Mouse (Mus musculus) thymus, postnatal 25 days (tissue): ENCODE data around the gene Rgl1.
"Not testable (repeated sequence)": the region's sequence is repeated elsewhere in the genome, so short reads cannot be mapped to it uniquely, and the experiment has no call there.

Source experiments
- DNase-seq: peaks from one replicate; pipeline ENCODE4 v3.0.0; 2022

Rgl1 gene

GRCm38 (mm10) chr1:152766032-152766772 is at the start of gene Rgl1, which contains the start of gene Arpc5:
Gene Rgl1 (minus strand): TSS chr1:152766351.
Gene Arpc5 (plus strand): TSS chr1:152766542.
- peak; percentile 98 for DNase-seq

- DNase-seq, result no peak
These were observed 49.1 kb upstream of the Rgl1 start for GRCm38 (mm10) chr1:152815265-152815701.

DNA sequence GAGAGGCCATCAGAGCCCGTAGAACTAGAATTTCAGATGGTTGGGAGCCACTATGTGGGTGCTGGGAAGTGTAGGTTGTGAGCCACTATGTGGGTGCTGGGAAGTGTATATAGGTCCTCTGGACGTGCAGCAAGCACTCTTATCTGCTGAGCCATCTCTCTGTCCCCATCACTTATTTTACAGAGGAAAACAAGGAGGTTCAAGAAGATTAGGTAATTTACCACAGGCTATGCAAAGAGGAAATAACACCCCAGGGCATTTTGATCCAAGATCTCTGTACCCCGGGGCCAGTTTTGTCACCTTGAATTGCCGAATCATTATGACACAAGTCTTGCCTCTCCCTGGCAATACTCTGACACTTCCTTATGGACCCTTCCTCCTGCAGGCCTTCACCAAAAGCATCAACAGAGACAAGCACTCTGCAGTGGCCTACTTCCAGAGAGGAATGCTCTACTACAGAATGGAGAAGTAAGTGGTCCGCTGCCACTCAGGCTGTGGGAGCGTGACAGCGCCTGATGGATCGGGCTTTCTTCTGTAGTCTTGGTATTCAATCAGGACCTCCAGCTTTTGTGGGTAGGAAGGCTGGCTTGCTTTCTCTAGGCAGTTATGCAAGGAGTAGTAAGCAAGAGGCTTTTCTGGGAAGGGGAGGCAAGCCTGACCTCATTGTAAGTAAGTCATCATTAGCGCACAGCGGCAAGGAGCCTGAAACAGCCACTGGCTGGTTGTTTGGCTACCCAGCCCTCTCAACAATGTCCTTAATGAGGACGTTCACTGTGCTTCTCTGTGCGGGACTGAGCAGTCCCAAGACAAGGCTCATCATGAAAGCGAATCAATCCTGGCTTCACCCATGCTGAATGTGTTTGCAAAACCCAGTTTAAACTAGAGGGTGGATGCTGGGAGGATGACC is 44.6 kb upstream of the Rgl1 start:
- DNase-seq, result no peak

DNA sequence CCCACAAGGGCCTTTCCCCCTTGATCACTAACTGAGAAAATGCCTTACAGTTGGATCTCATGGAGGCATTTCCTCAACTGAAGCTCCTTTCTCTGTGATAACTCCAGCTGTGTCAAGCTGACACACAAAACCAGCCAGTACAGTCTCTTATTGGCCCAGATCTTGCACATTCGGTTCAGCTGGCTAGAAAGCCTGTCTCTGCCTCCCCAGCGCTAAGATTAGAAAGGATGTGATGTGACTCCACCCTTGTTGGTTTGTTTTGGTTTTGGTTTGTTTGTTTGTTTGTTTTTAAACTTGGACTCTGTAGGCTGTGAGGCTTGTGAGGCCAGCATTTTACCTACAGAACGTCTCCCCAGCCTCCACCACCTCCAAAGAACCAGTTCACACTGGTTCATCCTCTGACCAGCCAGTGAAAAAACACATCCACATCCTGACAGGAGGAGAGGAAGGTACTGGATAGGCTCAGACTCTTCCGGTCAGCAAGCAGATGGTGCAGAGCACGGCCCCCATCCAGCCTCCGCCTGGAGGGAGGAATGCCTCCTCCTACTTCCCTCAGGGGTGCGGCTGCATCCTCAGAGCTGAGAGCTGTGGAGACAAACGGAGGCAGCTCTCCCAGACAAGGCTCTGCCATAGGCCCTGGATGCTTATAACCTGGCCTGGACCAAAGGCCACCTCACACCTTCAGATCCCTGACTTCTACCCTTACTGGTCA is 43.5 kb upstream of the Rgl1 start:
- DNase-seq, result no peak

GRCm38 (mm10) chr1:152808392-152808680 is 42.2 kb upstream of the Rgl1 start:
- DNase-seq, result no peak

DNA sequence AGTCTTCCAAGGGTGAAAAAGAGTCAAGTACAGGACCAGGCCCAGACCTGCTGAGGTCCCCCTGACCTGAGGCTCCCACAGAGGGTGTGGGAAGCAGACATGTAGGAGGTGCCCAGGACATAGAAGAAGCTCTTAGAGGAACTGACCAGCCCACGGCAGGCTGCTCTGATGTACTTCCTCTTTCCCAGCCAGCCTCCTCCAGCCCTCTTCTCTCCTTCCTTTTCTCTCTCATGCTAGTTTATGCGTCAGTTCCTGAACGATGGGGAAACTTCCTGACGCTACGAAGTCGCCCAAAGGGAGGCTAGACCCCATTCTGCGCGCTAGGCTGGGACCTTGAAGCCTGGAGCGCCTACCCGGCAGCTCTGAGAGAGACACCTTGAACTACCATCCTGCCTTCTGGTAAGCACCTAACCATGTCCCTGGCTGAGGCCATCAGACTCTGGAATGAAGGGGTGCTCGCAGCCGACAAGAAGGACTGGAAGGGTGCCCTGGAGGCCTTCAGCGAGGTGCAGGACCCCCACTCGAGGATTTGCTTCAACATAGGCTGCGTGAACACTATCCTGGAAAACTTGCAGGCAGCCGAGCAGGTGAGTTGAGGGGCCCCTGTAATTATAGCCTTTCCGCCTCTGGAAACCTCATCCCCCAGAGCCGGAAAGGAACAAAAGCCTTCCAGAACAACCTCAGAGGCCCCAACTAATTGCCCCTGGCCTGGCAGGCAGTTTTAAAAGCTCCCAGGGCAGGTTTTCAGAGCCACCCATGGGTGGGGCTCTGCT is 41.7 kb upstream of the Rgl1 start:
- DNase-seq, result no peak

DNA sequence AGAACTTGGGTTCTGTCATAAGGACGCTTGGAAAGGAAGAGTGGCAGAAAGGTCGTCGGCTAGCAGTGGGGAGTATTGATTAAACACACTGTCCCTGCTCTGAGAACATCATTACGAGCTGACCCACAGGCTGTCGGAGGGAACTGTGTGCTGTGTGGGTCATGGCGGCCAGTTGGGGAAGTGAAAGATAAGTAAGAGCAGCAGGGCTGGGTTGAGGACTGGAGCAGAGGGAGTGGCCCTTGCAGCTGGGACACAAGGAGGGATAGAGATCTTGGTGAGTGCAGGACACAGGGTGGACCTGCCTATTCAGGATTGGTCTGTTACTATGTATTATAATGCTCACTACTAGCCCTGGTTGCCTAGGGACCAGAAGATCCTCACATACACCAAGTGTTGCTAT is 38.8 kb upstream of the Rgl1 start:
- no peak for DNase-seq

GRCm38 (mm10) chr1:152800633-152801176 is 34.6 kb upstream of the Rgl1 start:
- no peak for DNase-seq

DNA sequence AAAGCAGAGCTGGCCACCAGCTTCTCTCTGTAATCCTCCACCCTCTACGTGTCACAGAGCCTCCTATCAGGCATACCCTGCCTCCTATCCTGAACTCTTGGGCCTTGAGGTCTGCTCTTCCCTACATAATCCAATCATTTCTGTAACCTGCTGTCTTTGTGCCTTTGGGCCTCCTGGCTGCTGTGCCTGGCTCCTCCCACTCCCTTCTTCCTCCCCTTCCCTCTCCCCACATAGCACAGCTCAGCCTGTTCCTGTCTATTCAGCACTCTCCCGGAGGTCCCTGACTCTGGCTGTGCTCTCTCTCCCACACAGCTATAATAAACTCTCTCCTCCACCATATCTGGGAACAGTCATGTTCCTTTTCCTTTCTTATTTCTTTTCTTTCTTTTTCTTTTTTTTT is 33.7 kb upstream of the Rgl1 start, which contains the start of gene Ncf2:
Gene Ncf2 (plus strand): TSS at position 298 of the 400 bp plus-strand sequence.
- DNase-seq, result no peak

- DNase-seq, result no peak
These were observed 32.0 kb upstream of the Rgl1 start for GRCm38 (mm10) chr1:152798125-152798524.

- DNase-seq, result no peak
These were observed 30.6 kb upstream of the Rgl1 start for GRCm38 (mm10) chr1:152796683-152797263.

- no peak for DNase-seq
These were observed 29.6 kb upstream of the Rgl1 start for GRCm38 (mm10) chr1:152795688-152796255.

- no peak for DNase-seq
These were observed 27.5 kb upstream of the Rgl1 start for GRCm38 (mm10) chr1:152793495-152794130.

- DNase-seq, result no peak
These were observed 26.8 kb upstream of the Rgl1 start for GRCm38 (mm10) chr1:152792736-152793494.

DNA sequence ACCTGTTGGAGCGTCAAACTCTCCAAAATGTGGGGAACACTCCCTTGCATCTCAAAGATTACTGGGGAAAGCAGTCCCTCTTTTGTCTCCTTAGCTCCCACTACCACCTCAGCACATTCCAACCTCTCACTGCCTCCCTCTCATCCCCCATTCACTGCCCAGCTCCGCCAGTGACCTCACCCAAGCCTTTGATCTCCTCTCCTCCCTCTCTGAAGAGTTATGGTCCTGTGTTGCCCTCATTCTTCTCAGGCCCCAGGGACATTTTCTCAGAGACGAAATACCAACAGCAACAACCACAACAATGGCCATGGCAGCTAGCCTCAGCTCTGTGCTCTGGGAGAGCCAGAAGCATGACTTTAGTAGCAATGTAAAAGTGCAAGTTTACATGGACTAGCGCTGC is 25.1 kb upstream of the Rgl1 start:
- DNase-seq, result no peak

GRCm38 (mm10) chr1:152790821-152791220 is 24.7 kb upstream of the Rgl1 start:
- no peak for DNase-seq

DNA sequence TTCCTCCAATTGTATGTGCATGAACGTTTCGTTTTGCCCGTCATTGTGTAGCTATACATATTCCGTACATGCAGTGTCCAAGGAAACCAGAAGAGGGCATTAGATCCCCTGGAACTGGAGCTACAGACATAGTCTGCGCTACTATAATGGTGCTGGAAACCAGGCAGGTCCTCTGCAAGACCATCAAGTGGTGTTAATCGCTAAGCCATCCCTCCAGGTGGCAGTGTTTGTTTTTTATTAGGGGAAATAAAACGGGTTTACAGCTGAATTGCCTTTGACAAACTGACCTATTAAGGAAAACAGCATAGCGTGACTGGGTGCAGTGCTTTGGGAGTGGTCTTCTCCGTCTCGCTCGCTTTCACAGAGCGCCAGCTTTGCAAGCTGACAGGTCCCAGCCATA is 24.1 kb upstream of the Rgl1 start:
- DNase-seq, result peak; percentile 50

- no peak for DNase-seq
These were observed 22.0 kb upstream of the Rgl1 start for GRCm38 (mm10) chr1:152788121-152788660.

GRCm38 (mm10) chr1:152786953-152787352 is 20.8 kb upstream of the Rgl1 start:
- no peak for DNase-seq

DNA sequence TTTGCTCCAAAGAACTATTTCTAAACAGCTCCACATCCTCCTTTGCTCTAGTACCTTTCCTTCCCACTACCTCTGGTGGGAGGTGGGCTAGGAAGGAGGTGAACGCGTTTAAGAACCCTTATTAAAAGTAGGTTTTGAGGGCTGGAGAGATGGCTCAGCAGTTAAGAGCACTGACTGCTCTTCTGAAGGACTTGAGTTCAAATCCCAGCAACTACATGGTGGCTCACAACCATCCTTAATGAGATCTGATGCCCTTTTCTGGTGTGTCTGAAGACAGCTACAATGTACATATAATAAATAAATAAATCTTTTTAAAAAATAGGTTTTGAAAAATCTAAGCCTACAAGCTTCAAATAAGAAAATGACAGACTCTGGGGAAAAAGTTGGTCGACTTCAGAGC is 19.3 kb upstream of the Rgl1 start:
- not testable (repeated sequence) for DNase-seq
